ENCODE assay signal across 11 mouse cellular contexts in the genomic region with DNA sequence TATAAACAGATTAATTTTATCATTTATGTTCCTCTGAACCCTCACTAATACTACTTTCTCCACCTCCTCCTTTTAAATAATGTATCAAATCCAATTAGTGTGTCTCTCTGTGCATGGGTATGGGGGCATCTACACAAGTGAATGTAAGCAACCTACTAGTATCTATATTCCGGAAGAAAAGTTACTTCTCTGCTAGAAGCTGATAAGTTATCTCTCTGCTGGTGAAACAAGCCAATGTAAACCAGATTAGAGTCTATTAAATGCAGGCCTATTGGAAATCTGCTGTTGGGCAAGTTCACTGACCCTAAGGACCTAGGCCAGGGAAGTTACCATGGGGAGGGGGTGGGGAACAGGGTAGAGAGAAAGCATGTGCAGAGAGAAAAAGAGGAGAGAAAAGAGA.
"Had no signal": no experiment of that assay in that cellular context is flagged by ENCODE, and none has a peak within 500 bp of the region (broad histone marks: within the 10 kb centered on the region; RNA-seq: fewer than 3 reads in every experiment).

No protein-coding gene starts in this region.

- H3K27ac ChIP-seq: hindbrain, postnatal 0 days; kidney, embryonic 15.5 days; limb, embryonic 12.5 days; midbrain, embryonic 10.5 days; neural tube, embryonic 12.5 days had no signal

- H3K36me3 ChIP-seq: kidney, embryonic 15.5 days; limb, embryonic 12.5 days; midbrain, embryonic 10.5 days; neural tube, embryonic 12.5 days had no signal

- H3K27me3 ChIP-seq: kidney, embryonic 15.5 days; limb, embryonic 12.5 days; neural tube, embryonic 12.5 days had no signal

- H3K4me2 ChIP-seq: kidney, embryonic 15.5 days; limb, embryonic 12.5 days; neural tube, embryonic 12.5 days had no signal

- H3K9me3 ChIP-seq: neural tube, embryonic 12.5 days had no signal

- ATAC-seq: hindbrain, postnatal 0 days; lung, postnatal 0 days had no signal

- DNase-seq: kidney, adult 2 months; kidney, postnatal 25 days; lung, adult 18-20 months; lung, postnatal 36 days; midbrain, embryonic 14.5 days had no signal

- H3K4me3 ChIP-seq: kidney, embryonic 15.5 days; limb, embryonic 12.5 days; midbrain, embryonic 10.5 days; neural tube, embryonic 12.5 days had no signal

- H3K9ac ChIP-seq: kidney, embryonic 15.5 days; limb, embryonic 12.5 days; neural tube, embryonic 12.5 days had no signal
